Mouse (Mus musculus): ENCODE results near the gene Zfp64.

Gene Zfp64

GRCm38 (mm10) chr2:168948506-168948905 is 6.9 kb downstream of the Zfp64 start:
- in situ Hi-C loops (cut with MseI, MboI): no loop called here

- in situ Hi-C loops (cut with MseI, MboI): no loop called here
These were observed 7.7 kb downstream of the Zfp64 start for GRCm38 (mm10) chr2:168947663-168948062.

GRCm38 (mm10) chr2:168944011-168944410 is 11.4 kb downstream of the Zfp64 start:
- in situ Hi-C loops (cut with MseI, MboI): no loop called here

- in situ Hi-C loops (cut with MseI, MboI): no loop called here
These were observed 15.4 kb downstream of the Zfp64 start for GRCm38 (mm10) chr2:168939941-168940340.

- in situ Hi-C loops (cut with MseI, MboI): no loop called here
These were observed 16.0 kb downstream of the Zfp64 start for GRCm38 (mm10) chr2:168939261-168939933.

- in situ Hi-C loops (cut with MseI, MboI): no loop called here
These were observed 18.5 kb downstream of the Zfp64 start for GRCm38 (mm10) chr2:168936896-168937295.

GRCm38 (mm10) chr2:168935165-168935564 is 20.2 kb downstream of the Zfp64 start:
- in situ Hi-C loops (cut with MseI, MboI): no loop called here

- in situ Hi-C loops (cut with MseI, MboI): no loop called here
These were observed 23.7 kb downstream of the Zfp64 start for GRCm38 (mm10) chr2:168931686-168932085.

- in situ Hi-C loops (cut with MseI, MboI): no loop called here
These were observed 25.7 kb downstream of the Zfp64 start for GRCm38 (mm10) chr2:168929691-168930090.

- in situ Hi-C loops (cut with MseI, MboI): no loop called here
These were observed 28.0 kb downstream of the Zfp64 start for GRCm38 (mm10) chr2:168927401-168927800.

- in situ Hi-C loops (cut with MseI, MboI): no loop called here
These were observed 29.1 kb downstream of the Zfp64 start for GRCm38 (mm10) chr2:168926257-168926810.

- in situ Hi-C loops (cut with MseI, MboI): no loop called here
These were observed 31.7 kb downstream of the Zfp64 start for GRCm38 (mm10) chr2:168923706-168924105.

GRCm38 (mm10) chr2:168922466-168922865 is 32.9 kb downstream of the Zfp64 start:
- in situ Hi-C loops (cut with MseI, MboI): no loop called here

- in situ Hi-C loops (cut with MseI, MboI): no loop called here
These were observed 35.4 kb downstream of the Zfp64 start for GRCm38 (mm10) chr2:168920007-168920406.

GRCm38 (mm10) chr2:168912901-168913721 is 42.3 kb downstream of the Zfp64 start:
- in situ Hi-C loops (cut with MseI, MboI): no loop called here

GRCm38 (mm10) chr2:168912051-168912891 is 43.1 kb downstream of the Zfp64 start:
- in situ Hi-C loops (cut with MseI, MboI): no loop called here

GRCm38 (mm10) chr2:168911527-168911926 is 43.9 kb downstream of the Zfp64 start:
- in situ Hi-C loops (cut with MseI, MboI): no loop called here

GRCm38 (mm10) chr2:168906022-168906421 is 49.4 kb downstream of the Zfp64 start:
- in situ Hi-C loops (cut with MseI, MboI): no loop called here

- in situ Hi-C loops (cut with MseI, MboI): no loop called here
These were observed 50.5 kb downstream of the Zfp64 start for GRCm38 (mm10) chr2:168904846-168905245.

GRCm38 (mm10) chr2:168904188-168904587 is 51.2 kb downstream of the Zfp64 start:
- in situ Hi-C loops (cut with MseI, MboI): no loop called here

GRCm38 (mm10) chr2:168902634-168903033 is 52.8 kb downstream of the Zfp64 start:
- in situ Hi-C loops (cut with MseI, MboI): no loop called here

GRCm38 (mm10) chr2:168897906-168898305 is 57.5 kb downstream of the Zfp64 start:
- in situ Hi-C loops (cut with MseI, MboI): no loop called here

Measured in mouse trophoblast stem cell (cell line).